Mouse (Mus musculus) heart, adult 9 months (tissue): ENCODE data around the gene Ptges2.
A peak's percentile ranks its signal among the peaks of the same experiment; 100 is the strongest.

Source experiments
- DNase-seq, 2 experiments: peaks; one replicate each; pipeline ENCODE4 v3.0.0; 2022; ENCODE audit warnings: low spot score in 2 of 2

Gene Ptges2

DNA sequence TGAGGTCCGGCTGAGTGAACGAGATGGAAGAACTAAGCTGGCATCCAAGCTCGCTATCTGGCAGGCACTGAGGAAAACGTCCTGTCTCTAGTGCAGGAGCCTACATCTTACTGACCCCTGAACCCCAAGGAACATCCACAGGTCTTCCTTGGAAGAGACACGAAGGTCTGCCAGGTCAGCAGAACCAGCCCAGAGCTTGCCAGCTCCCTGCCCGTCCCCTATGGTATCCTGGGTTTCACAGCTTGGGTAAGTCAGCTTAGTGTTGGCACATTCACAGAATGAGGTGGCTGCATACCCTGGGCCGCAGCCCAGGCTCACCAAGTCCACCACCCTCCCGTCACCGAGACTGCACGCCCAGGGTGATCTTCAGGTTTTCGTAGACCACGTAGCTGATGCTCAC is 20.1 kb downstream of the Ptges2 start:
- DNase-seq, result no peak

DNA sequence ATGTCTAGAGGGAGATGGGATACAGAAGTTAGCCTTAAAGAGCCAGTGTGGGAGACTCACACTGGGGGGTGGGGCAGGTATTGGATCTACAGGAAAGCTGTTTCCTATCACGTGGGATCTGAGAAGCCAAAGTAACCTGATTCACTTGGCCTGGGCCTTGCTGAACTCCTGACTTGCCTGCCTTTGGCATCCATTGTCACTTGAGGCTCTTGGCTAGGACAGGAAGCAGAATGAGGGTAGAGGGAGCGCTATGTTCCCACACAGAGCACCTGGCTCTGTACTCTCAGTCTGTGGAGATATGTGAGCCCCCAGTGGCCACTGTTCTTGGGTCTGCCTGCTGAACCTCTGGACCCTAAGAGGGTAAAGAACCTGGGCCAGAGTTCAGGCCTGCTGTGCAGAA is 20.9 kb downstream of the Ptges2 start:
- DNase-seq, result no peak

DNA sequence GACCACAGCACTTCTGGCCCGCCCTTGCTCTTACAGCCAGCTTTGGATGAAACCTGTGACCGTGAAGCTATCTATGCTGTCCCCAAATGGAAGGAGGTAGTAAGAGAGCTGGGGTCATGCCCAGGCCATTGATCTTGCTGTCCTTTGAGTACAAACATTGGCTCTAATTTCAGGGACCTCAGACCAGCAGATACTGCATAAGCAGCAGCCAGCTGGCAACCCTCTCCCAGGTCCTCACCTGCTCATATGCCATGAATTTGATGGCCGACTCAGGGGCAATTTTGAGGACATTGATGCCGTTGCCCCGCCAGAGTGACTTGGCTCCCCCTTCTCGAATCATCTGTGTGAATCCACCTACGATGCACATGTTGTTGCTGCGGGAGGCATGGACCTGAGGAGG is 21.8 kb downstream of the Ptges2 start:
- no peak for DNase-seq

DNA sequence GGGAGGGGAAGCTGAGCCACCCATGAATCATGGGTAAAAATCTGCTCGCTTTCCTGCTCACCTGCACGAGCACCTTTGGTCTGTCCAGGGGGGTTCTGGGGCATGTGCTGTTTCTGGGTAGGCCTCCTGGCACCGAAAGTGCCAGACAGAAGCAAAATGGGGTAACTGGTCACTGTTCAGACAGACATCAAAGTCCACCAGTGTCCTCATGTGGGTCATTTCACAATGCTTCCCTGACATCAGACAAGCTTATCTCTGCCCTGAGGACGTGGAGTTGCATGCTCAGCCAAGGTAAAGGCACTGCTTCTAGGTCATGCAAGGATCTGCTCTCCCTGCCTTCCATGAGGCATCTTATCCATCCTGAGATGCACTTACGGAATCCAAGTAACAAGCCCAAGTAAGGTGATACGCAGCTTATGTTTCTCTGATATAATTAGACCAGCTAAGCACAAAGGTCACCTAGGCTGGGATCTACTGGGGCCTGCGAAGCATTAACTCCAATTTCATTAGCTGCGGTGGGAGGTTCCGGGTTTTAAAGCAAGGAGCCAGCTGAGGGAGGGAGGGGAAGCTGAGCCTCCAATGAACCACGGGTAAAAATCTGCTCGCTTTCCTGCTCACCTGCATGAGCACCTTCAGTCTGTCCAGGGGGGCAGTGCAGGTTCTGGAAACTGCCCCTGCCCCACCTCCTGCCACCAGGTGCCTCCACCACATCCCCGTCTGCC is 22.9 kb downstream of the Ptges2 start:
- DNase-seq, result no peak

DNA sequence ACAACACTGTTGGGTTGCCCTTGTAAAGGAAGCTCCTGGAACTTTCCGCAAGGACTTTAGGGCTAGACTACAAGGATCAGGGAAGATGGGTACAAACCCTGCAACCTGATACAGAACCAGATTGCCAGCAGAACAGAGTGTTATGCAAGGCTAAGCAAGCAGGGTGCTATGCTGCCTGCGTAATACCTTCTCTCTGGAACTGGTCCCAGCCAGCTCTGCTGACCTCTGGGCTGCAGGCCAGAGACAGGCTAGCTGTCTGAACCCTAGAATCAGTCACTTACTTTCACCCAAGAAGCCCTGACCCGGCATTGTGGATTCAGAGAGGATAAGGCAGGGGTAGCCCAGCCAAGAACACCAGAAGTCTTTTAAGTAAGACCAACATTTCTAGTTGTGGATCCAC is 23.7 kb downstream of the Ptges2 start:
- DNase-seq, result peak; percentile 74 to 83

DNA sequence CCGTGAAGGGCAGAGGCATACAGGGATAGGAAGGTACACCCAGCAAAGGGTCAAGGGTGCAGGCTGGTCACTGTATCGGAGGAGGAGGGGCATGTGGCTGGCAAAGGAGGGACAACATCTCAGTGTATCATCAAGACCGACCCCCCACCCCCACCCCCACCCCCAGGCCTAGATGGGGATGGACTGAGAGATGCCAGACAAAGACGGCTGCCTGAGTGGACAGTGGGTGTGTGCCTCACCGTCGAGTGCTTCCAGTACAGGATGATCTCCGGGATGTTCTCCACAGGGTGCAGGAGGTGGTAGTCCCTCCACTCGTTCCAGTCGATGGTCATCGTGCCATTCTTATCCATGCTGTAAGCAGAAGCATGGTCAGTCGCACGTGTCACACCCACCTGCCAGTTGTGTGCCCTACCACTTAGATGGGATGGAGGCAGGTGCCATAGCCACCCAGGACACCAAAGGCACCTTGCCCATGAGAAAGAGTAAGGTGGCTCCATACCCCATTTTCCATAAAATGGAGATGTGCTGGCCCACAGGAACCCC is 24.4 kb downstream of the Ptges2 start:
- DNase-seq, result no peak

DNA sequence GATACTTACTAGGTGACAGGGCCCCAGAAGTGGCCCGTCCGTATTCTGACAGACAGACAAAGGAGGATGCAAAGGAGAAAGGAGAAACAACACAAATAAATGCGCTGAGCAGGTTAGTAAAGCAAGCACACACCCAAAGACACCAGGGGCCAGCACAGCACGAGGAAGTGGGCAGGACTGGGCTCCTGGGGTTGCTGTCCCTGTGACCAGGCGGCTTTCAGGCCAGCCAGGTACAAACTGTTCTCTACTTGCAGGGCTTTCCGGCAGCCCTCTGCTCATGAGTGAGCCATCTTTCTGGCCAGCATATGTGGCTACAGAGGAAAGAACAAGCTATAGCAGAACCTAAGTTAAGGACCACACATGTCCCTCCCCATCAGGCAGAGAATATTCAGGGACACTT is 25.0 kb downstream of the Ptges2 start:
- DNase-seq, result no peak

DNA sequence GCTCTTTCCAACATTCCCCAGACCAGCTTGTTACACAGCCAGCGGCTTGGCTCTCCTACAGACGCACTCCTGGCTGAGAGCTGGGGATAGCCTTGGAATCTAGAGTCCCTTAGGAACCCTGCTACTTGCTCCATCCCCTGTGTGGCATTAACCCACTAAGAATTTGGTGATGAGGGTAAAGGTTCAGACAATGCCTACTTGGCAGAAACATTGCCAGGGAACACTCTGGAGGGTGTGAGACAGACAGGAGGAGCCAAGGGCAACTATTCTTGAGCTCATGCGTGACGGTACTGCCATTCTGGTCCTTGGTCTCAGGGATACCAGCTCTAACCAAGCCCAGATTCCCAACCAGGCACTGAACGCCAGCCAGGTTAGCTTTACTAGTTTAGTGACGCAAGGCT is 26.2 kb downstream of the Ptges2 start:
- no peak for DNase-seq

DNA sequence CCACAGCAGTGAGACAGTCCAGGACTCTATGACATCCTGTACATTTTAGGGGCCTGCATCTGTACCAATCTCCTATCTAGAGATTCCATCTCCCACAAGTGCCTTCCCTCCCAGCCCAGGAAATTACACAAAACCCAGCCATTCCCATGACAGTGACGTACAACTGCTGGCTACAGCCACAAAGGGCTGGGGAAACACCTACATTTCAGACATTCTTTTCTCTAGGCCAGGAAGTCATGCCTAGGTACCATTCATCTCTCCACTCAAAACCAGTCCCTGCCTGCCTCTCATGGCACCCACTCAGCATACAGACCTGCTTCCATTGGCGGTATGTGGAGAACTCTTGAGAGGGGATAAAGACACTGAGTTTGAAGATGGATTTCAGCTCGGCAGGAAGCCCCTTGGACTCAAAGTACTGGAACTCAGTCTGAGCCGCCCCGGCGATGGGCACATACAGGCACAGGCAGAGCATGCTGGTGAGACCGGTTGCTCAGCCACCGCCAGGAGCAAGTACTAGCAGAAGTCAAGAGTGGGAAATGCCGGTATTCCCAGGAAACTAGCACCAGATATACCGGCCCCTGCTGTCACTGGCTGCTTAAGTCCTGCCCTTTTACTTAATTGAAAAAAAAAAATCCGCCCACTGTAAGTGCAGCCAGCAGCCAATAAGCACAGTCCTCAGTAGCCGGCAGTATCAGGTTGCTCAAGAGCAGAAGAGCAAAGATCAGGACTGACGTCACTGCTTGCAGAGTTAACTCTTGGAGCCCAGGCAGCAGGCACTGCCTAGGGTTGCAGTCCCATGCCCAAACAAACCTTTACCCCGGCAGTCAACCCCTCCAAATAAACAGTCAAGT is 28.0 kb downstream of the Ptges2 start:
- DNase-seq, result peak; percentile 86 to 92

DNA sequence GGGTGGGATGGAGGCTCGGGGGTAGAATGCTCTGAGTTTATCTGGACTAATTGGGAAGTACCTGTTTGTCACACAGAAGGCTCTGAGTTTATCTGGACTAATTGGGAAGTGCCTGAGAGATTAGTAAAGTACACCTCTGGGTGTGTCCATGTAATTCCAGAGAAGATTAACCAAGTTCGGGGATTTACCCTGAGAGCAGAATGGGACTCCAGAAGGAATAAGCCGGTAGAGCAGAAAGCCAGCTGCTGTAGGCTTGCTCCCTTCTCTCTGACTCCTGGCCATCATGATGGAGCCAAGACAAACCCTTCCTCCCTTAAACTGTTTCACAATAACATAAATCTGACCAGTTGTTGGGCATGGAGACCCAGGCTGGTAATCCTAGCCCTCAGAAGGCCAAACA is 29.1 kb downstream of the Ptges2 start:
- no peak for DNase-seq

DNA sequence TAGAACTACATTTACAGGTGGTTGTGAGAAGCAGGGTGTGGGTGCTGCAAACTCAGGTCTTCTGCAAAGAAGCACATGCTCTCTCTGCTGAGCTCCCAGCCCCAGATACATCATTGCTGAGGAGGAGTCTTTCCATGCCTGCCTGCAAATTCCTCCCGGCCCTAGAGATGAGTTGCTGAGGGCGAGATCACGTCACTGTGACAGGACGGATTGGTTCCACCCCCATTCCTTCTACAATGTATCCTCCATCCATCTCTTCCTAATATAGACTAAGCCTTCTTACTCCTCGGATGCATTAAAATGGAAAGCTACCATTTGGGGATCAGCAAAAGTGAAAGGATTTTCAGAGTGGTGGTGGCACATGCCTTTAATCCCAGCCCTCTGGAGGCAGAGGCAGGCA is 29.9 kb downstream of the Ptges2 start:
- DNase-seq, result no peak

DNA sequence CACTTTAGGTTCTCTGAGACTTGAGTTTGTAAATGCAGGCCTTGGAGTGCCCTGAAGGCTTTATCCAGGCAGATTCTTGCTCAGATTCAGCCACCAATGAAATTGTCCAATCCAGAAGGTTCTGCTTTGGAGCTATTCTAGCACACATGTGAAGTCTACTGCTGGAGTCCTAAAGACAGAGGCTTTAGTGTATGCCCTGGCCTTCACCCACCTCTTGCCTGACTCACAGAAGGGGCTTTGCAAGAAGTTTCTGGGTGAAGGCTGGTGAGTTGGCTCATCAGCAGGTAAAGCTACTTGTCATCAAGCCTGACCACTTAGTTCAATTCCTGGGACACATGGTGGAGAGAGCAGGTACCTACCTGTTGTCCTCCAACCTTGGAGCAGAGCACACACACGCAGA is 30.4 kb downstream of the Ptges2 start:
- DNase-seq, result no peak

DNA sequence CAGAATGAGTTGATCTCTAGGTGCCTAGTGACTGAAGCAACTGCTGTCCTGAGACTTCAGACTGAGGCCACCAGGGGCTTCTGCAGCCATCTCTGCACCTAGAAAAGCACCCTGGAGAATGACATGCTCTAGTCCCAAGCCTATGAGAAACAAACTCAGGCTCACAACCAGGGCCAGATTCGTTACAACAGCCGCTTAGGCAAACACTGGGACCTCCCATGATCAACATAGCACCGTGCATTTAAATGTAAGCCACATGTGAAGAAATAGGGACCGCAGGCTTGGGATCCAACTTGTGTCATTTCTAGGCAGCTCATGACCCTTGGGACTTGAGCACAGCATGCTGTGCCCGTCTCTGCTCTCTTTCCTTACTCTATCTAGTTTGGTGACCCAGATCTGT is 32.0 kb downstream of the Ptges2 start:
- no peak for DNase-seq

DNA sequence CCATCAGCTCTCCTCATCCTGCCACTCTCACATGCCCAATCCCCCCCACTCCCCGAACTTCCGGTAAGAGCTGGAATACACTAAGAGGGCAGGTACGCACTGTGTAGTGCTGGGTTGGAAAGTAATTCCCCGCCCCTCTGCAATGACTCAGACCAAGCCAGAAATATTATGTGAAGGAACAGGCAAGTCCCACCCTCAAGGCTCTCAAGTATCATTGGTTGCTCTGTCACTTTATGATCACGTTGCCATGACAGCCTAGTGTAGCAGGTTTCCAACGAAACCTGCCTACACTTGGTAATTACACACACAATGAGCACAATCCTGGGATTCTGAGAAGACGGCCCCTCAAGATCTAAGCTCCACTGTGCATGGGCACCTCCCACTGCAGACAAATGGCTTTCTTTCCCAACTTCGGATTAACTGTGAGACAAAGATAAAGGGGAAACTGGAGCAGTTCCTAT is 32.6 kb downstream of the Ptges2 start:
- no peak for DNase-seq

DNA sequence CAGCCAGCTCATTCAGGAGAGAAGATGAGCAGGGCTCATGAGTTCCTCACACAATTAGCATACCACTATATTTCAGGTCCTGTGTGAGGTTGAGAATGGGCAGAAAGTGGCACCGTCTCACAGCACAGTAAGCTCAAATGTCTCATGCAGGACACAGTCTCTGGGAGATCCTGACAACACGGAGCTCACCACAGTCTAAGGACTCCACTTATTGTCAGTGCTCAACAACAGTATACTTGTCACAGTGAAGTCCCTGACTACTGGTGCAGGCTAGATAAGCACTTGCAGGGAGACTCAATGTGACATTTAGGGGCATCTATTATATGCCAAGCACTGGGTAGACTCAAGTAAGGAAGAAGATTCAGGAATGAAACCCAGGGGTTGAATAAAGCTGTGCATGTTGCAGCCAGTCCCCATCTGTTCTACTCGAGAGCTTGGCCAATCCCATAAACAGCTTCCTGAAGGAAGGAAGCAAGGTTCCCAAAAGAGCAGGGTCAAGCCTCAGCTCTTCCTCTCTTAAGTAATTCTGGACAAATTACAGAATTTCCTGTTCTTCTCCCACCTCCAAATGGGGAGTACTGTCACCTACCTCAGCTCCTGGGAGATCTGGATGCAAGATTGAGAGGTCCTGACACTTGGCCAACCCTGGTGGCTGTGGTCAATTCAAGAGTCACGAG is 33.7 kb downstream of the Ptges2 start:
- peak in 1 of 2 experiments; percentile 46 for DNase-seq

DNA sequence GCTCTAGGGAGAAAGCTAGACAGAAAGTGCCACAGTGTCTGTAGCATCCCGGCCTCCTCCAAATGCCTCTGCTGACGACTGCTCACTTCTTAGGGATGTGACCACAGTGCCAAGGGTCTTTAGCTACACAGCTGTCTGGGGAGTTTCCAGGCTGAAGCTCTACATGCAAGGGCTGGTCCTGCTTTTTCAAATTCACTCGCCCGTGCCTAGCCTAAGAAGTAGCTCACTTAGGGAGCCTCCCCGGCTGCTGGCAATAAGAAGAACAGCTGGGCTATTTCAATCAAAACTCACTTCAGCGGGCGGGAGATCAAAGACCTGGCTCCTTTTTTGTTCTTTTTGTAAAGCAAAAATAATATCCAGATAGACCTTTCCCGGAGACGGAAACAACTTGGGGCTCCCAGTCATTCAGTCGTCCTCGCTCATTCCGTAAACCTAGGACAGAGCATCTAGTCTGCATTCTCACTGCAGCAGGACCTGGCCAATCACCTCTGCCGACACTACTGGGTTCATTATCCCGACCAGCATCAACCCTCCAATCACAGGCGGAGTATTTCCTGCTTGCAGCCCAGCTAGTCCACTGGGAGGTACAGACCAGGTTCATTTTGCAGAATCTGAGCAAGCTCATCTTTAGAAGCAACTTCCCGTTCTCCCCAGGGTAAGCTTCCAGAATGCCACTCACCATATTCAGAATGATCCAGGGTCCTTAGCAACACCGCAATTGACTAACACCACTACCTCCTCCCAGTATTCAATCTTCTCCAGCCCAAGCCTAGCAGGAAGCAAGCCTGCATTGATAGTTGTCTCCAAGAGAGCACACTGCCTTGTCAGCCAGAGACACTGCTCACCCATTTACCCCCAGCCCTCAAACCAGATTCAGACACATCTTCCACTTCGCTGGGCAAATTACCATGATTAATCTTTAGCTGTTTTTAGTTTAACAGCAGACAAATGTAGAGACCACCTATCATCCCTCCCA is 35.3 kb downstream of the Ptges2 start:
- peak; percentile 78 to 87 for DNase-seq

DNA sequence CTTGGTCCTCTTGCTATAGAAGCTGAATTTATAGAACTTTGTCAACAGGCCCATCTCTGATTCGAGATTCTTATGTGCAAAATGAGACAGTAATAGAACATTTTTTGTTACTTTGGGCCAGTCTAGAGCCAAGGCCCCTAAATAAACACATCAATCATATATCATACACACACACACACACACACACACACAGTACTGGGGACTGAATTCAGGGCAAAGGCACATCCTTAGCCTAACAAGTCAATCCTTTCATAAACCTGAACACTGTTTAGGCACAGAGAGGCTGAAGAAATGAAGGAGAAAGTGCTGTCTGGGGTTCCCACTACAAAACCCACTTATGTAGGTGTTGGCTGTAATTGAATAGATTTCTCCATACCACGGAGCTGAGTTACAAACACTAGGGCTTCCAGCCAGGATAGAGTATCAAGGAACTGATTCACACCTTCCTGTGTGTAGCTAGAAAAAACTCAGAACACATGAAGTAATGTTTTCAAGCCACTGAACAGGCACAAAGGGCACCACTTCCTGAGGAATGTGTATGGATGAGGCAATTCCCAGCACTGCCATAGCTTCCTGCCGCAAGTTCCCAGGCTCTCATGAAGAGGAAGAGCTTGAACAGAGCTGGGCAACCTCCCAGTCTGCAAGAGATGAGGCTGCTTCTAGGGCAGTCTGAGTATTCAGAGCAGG is 41.1 kb downstream of the Ptges2 start:
- DNase-seq, result peak; percentile 47 to 58

DNA sequence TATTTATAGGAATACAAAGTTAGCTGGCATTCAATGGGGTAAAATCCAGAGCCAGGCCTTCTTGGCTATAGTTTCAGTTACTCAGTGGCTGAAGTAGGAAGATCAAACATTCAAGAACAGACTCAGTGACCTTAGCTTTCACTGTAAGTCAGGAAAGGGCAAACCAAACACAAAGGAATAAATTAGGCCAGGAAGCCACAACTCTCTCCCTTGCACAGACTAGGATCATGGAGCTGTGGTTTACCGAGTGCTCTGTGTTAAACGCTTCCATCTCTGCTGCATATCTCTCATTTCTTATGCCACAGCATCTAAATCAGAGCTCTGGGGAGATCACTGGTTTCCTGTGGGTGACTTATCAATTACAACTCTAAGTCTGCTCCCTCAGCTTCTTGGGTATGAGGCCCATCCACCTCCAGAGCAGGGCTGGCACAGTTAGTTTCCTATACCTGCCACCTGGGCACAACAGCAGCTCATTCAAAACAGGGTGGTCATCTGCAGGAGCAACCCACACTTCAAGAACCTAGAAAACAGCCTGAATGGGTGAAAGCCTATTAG is 42.0 kb downstream of the Ptges2 start:
- no peak for DNase-seq

DNA sequence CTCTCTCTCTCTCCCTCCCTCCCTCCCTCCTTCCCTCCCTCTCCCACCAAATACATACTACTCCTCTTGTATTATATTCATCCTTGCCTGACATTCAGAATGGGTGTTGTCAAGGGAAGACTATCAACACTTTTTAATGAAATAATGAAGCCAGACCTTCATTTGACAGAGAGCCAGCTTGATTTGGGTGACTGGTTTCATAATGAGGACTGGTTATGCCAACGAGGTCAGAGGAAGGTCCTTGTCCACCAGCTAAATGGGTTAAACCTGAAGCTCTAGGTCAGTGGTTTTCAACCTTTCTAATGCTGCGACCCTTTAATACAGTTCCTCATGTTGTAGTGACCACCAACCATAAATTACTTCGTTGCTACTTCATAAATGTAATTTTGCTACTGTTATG is 43.0 kb downstream of the Ptges2 start:
- DNase-seq, result no peak

DNA sequence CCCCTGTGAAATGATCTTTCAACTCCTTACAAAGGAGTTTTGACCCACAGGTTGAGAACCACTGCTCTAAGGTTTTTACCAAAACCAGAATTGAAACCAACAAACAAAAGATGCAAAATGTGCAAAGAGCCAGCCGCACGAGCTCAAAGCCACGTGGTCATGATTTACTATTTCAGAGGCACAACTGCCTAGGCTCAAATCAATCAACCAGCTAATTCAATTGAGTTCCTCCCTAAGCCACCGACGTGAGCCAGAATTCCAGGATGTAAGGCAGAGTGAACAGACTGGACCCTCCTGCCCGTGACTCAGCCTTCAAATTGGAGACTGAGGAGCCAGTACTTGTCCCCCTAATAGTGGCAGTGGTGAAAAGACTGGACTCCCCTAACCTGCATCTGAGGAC is 43.5 kb downstream of the Ptges2 start:
- DNase-seq, result no peak
